Mouse (Mus musculus) brain, embryonic 14.5 days (tissue): ENCODE results near the gene Nup210l.

ENCODE experiments used
- CTCF ChIP-seq: fragments of 200-500 bp; IDR thresholded peaks from 2 replicates; pipeline ENCODE4 v1.5.1; 2012; ENCODE audit warnings: inconsistent platforms, mild to moderate bottlenecking, moderate library complexity, borderline replicate concordance; ENCODE audit not compliant: insufficient read depth, insufficient read length; ENCODE audit errors: extremely low read depth
- POLR2A ChIP-seq: fragments of 200-500 bp; IDR thresholded peaks from 2 replicates; pipeline ENCODE4 v1.6.1; 2012; ENCODE audit warnings: mild to moderate bottlenecking, inconsistent platforms, borderline replicate concordance; ENCODE audit not compliant: poor library complexity, insufficient read depth, insufficient read length, severe bottlenecking; ENCODE audit errors: extremely low read depth

DNA sequence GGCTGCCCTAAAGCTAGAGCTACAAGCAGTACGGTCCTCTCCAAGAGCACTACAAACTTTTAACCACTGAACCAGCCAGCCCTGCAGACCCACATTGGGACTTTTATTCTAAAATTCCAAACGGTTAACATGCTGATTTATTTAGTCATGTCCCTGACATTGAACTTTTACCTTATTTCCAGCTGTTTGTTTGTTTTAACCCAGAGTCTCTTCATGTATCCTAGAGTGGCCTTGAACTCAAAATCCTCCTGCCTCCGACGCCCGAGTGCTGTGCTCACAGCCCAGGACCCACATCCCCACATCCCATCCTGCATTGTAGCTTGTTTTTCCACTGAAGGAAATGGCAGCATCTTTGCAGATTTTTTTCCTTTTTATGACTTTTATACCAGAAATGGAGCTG is 31.1 kb downstream of the Nup210l start:
- TF ChIP-seq CTCF (no peak), POLR2A (no peak)
